Mouse (Mus musculus): ENCODE data around the gene Kcnh2.

The Kcnh2 gene

DNA sequence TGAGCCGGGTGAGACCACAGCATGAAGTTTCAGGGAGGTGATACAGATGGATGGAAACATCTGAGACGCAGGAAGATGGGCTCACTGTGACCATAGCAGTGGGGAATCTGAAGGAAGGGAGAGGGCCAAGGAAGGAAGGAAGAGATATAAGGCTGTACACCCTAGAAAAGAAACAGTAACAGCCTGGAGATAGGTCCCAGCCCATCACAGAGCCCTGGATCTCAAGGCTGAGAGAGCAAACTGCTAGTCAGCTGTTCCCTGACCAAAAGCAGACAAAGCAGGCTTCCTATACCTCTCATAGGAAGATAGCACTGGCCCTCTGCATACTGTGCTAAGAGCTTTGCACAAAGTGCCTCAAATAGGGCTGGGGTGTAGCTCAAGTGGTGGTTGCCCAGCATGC lies 27.3 kb upstream of the Kcnh2 start:
- no peak for DNase-seq (ENCODE audit: low spot score)

DNA sequence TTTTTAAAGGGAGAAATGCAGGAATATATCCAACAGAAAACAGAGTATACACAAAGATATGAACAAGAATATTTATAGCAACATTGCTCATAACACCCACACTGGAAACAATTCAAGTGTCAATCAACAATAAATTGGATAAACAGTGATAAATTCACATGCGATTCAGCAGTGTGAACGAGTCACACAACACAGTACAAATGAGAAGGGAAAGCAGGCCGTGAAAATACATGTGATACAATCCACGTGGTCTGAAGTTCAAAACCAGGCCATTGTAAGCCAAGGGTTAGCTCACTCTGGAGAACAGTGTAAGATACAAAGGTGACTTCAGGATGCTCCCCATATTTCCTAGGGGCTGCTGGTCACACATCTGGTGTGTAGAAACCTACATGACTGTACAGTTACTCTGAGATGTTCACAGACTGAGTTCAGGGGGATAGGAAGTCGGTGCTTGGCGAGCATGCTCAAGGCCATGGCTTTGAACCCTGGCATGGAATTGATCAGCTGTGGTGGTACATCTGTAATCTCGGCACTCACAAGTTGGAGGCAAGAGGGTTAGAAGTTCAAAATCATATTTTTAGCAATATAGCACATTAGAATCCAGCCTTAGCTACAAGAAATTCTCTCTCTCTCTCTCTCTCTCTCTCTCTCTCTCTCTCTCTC lies 23.4 kb upstream of the Kcnh2 start:
- DNase-seq (ENCODE audit: low spot score) = no peak

DNA sequence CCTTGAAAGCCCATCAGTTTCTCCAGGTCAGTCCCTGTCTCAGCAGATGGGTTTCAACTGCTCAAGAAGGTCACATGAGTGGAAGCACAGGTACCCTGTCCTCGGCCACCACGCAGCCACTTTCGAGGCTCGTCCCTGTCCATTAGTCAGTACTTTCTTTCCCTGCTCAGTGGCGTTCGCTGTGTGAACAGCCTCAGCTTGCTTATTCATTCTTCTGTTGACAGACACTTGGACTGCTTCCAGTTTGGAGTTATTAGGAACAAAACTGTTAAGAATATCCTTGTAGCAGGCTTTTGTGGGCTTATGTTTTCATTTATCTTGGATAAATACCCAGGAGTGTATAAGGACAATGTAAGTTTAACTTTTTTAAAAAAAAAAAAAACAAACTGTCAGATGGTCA lies 22.8 kb upstream of the Kcnh2 start:
- no peak for DNase-seq (ENCODE audit: low spot score)

DNA sequence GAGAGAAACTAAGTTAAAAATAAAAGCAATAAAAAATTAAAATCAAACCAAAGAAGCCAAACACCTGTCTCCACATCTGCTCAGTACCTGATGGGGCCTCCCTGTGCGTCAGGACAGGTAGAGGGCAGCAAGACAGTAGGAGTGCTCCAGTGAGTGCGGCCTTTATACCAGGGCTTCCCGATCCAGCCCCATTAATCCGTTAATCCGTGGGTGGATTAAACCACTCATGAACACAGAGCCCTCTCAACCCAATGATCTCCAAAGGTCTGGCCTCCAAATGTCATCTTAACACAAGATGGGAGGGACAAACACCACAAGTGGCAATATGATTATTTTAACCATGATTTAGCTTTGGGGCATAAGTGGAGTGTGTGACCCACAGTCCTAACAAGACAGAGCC lies 22.4 kb upstream of the Kcnh2 start:
- no peak for DNase-seq (ENCODE audit: low spot score)

DNA sequence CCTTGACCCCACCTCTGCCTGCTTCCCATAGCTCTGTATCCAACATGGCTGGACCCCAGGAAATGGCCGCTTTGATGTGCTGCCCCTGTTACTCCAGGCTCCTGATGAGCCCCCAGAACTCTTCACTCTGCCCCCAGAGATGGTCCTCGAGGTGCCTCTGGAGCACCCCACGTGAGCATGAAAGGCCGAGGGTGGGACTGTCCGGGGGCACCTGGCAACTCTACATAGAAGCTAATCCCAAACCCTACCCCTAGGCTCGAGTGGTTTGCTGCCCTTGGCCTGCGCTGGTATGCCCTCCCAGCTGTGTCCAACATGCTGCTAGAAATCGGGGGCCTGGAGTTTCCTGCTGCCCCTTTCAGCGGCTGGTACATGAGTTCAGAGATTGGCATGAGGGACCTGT lies 18.4 kb upstream of the Kcnh2 start:
- DNase-seq (ENCODE audit: low spot score) = no peak

DNA sequence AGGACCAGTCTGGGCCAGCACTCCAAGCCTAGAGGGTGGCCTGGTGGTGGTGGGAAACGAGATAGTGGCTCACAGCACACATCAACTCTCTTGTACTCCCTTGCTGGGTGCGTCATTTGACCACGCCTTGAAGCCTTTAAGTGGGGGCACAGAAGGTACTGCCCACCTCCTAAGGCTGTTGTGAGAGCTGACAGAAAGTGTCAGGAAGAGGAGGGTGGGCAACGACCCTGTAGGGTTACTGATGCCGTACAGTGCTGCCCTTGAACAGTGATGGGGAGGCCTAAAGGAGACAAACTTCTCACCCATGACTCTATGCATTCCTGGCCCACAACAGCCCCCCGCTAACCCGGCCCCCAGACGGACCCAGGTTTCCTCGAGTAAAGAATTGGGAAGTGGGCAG lies 15.0 kb upstream of the Kcnh2 start:
- DNase-seq (ENCODE audit: low spot score) = no peak

DNA sequence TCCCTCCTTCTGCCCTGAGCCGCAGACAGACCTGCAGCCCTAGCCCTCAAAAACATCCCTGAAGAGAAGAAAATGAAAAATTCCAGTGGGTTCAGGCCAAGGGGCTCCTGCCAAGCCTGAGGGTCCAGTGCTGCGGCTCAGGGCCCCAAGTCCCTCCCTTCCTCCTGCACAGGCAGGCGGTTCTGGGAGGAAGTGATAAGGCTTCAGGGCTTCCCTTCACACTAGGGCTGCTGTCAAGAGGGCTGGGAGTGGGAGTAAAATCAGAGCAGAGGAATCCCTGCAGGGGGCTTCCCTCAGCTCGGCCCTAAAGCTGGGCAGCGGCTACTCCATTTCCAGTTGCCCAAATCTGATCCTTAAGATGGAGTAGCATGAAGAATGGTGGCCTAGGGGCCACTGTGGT lies 14.1 kb upstream of the Kcnh2 start:
- no peak for DNase-seq (ENCODE audit: low spot score)

DNA sequence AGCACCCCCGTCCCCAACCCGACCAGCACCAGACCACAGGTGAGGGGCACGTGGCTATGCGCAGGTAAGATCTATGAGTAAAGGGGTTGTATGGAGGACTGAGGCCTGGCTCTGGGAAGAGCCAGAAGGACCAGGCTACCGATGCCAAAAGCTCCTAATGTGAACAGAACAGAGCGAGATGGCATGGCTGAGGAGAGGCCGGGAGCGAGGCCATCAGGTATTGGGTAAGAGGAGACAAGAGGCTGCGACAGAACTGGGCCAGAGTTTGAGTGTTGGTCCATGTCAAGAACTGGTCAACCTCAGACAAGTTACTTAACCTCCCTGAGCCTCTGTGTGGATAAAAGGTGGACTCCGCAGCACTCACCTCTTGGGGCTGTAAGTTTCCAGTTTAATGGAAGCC lies 13.6 kb upstream of the Kcnh2 start:
- DNase-seq (ENCODE audit: low spot score) = no peak

DNA sequence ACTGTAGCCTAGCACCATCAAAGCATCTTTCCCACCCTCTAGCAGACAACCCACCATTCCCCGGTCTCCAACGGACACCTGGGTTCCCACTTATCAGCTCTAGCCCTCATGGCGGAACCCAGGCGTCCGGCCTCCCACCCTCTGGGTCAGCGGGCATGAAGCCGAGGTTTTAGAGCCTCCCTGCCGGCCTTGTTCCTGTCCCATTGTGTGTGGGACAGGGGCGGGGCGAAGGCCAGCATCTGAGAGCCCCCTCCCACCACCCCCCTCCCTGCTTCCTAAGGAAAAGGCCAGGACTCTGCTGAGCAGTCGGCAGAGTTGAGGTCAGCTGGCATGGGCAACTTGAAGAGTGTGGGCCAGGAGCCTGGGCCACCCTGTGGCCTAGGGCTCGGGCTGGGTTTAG lies 13.1 kb upstream of the Kcnh2 start, which contains the start of gene Nos3:
TSS of gene Nos3 (plus strand) at position 303 of the 400 bp plus-strand sequence.
- DNase-seq (ENCODE audit: low spot score) = no peak

DNA sequence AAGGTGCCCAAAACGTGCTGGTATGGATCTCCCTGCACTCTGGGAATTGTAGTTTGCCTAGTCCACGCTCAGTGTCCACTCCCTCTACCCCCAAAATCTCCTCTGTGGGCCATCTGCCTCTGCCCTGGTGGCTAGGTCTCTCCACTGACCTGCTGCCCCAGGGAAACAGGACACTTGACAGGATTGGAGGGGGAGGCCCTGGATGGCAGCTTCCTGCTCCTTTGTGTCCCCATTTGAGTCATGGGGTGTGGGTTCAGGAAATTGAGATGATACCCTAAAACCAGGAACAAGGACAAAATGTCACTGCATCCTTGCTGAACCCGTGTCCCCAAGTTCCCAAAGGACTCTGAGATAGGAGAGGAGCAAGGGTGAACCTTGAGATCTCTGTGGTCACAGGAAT lies 12.7 kb upstream of the Kcnh2 start:
- DNase-seq (ENCODE audit: low spot score) = no peak

DNA sequence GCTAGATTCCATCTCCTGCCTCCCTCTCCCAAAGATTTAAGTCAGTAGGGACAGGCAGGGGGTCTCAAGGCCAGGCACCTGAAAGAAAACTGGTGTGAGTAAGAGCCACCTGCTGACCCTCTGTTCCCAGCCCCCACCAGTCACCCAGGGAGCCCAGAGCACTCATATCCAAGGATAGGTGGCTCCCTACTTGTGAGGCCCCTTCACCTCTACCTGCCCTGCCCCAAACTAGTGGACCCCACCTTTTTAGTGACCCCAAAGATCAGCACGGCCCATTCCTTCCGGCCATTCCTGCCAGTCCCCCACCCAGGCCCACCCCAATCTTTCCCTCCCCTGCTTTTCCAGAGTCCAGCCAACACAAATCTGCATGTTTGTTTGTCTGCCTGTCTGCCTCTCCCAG lies 12.1 kb upstream of the Kcnh2 start:
- no peak for DNase-seq (ENCODE audit: low spot score)

DNA sequence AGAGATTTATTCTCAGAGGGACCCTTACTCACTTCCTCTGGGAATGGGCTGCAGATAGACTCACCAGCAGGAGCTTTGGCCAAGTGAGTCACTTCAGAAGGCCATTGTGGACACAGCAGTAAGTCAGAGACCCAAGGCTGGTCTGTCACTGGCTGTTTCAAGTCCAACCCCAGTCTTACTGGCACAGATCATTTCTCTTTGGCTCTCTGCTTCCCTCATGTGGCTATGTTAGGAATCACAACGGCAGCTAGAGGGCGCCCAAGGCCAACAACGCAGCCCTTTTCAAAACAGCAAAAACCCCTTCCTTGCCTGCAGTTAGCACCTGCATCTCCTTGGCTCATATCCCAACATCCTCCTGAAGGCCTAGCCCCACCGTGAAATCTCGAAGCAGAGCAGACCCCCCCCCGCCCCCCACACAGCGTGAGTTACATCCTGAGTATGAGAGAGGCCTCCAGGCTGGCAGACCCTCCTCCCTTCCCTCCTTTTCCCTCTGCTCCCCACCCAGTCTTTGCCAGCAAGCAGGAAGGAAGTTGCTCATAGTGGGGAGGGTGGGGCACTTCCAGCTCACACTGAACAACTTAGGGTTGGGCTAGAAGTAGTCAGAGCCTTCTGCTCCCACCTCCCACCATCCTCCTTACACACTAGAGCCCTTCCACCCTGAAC lies 9.5 kb upstream of the Kcnh2 start:
- peak; percentile 55 for DNase-seq (ENCODE audit: low spot score)

DNA sequence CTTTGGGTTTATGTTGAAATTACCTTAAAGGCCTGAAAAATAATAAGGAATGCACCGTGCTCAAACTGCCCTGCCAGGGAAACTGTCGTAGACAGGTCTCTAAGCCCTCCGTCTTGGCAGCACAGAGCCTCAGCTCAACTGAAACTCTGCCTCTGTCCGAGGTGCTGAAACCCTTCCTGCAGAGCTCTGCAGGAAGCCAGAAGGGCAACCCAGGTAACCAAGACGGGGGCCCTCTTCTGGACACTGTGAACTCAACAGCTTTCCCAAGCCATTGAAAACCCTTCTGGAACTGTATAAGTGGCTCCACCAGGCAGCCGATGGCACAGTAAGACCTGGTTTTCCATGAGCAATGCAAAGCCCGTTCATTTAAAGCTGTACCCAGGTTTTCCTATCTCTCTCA lies 6.1 kb upstream of the Kcnh2 start:
- peak; percentile 42 for DNase-seq (ENCODE audit: low spot score)

DNA sequence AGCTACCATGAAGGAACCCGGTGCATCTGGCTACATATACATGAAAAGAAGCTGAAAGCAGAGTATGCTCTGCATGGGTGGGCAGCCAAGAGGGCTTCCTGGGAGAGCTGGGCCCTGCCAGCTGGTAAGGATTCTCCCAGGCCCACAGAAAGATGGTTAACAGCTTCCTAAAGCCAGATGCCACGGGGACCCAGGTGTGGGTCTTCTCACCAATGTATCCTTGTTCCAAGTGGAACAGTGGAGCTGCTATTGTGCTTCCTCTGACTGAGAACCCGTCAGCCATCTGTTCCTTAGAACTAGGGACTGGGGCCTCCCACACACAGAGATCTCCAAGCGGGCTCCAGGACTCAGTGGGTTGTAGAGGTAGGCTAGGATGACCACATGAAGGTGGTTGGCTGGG lies 5.4 kb upstream of the Kcnh2 start:
- no peak for DNase-seq (ENCODE audit: low spot score)

DNA sequence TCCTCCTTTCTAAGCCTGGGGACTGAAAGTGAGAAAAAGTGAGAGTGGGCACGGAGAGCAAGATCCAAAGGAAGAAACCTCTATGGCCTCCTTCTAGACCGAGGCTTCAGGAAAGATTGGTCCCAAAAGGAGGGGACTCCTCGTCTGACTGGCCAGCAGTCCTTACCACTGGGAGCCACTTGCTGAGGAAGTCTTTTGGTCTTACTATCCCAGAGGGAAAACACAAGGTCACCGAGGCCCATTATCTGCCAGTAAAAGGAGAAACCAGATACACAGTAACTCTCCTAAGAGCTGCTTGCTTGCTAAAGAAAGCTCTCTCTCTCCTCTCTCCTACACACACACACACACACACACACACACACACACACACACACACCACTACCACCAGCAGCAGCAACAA lies 1.9 kb upstream of the Kcnh2 start:
- DNase-seq (ENCODE audit: low spot score) = no peak

DNA sequence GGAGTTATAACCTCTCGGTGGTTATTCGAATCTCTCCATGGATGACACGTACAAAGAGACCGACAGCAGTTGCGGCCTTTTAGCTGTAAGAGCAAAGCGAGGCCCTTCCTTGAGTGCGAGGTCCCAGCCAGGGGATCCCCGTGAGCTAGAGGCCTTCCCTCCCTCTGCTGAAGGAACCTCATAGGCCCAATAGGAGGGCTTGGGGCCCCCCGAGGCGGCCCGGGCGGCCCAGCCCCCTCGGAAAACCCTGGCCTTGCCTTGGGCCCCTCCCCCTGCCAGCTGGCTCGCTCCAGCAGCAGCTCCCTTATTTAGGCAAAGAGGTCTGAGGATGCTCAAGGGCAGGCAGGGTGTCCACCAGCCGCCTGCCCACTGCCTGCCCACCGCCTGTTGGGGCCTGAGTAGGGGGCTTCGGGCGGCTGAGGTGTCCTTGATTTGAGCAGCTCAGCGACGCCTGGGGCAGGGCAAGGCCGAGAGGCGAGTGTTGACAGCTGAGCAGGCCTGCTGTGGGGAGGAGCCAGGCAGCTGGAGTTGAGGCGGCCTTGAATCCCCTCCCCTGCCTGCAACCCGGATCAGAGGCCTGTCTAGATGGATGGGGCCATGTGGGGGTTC lies 951 bp upstream of the Kcnh2 start:
- DNase-seq (ENCODE audit: low spot score) = no peak

DNA sequence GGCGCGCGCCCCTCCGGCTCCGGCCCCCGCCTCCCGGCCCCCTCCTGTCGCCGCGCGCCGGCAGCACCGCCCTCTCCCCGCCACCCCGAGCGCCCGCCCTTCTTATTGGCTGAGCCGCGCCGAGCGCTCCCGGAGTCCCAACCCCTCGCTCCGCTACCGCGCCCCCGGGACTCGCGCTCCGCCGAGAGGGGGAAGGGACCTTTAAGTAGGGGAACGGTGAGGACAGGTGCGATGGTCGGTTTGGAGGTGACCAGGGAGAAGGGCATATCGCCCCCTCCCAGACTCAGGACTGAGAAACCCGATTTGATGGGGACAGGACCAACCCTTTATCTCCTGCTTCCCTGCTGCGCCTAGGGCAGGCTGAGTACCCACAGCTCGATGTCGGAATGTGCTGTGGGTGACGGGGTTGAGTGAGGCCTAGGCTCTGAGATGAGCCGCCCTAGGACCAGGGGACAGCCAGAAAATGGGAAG lies 332 bp upstream of the Kcnh2 start:
- DNase-seq (ENCODE audit: low spot score) = no peak

DNA sequence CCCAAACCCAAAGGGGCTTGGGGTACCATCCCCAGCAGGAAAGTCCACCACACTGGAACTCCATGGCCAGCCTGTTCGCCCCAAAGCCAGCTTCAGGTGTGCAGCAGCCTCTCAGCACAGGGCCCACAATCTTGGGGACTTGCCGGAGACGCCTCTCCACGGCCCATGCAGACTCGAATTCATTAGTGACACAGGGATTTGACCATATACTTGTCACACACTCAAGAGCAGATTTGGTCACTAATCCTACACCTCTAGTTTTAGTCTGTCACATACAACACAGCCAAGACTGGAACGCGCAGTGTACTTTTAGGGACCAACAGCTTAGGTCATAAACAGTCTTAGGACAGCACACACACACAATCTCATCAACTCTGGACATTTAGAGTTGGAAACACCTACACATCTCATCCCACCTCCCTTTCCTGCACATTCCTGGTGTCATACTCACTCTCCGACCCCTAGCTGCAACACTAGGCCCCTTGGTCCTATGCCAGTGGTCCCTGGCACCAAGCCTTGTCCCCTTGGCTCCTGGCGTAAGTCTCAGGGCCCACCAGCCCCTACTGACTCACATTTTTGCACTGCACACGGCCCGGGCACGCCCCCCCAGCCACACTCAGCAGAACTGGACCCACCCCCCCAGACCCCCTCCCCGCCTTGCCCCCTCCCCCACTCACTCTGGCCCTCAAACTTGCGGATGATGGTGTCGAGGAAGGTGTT lies 713 bp downstream of the Kcnh2 start:
- no peak for DNase-seq (ENCODE audit: low spot score)

DNA sequence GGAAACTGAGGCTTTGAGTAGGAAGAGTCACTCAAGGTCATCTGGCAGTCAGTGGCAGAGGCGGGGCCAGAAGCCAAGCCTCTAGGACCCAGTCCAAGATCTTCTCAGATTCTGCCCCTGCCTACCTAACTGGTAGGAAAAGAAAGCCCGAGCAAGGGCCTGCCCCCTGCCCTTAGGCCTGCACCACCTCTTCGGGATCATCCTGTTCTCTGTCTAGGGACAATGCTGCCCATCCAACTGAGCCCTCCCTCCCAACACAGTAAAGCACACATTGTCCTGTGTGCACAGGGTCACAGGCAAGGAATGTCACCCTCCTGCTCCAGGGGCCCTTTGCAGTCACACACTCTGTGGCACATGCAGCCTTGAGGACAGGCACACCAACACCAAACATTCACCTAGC lies 1.3 kb downstream of the Kcnh2 start:
- no peak for DNase-seq (ENCODE audit: low spot score)

DNA sequence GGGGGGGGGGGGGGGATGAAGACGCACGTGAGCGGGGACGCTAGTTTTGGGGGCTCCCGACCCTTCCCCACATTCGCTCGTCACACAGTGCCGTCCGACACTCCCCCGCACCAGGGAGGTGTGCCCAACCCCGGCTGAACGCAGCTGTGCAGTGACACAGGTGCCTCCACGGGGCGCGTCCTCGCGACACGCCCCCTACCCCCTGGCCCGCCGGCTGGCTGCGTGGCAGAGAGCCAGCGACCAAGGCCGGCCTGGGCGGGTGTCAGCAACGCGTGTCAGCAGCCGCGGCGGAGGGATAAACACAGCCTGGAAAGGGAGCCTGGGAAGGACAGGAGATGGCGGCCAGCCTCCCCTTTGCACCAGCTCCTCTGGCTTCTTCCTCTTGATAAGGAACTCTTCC lies 2.9 kb downstream of the Kcnh2 start:
- no peak for DNase-seq (ENCODE audit: low spot score)

DNA sequence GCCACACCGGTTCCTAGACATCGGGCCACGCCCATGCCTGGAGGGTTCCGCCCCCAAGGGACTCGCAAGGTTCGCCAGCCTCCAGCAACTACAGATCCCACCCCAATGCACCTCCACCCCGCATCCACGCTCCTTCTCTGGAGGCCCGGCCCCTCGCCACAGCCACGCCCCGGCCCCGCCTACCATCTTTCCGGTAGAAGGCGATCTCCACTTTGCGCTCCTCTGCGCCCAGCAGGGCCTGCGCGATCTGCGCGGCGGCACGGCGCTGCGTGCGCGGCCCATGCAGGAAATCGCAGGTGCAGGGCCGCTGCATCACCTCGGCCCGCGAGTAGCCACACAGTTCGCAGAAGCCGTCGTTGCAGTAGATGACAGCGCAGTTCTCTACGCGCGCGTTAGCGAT lies 3.3 kb downstream of the Kcnh2 start:
- peak; percentile 17 for DNase-seq (ENCODE audit: low spot score)

DNA sequence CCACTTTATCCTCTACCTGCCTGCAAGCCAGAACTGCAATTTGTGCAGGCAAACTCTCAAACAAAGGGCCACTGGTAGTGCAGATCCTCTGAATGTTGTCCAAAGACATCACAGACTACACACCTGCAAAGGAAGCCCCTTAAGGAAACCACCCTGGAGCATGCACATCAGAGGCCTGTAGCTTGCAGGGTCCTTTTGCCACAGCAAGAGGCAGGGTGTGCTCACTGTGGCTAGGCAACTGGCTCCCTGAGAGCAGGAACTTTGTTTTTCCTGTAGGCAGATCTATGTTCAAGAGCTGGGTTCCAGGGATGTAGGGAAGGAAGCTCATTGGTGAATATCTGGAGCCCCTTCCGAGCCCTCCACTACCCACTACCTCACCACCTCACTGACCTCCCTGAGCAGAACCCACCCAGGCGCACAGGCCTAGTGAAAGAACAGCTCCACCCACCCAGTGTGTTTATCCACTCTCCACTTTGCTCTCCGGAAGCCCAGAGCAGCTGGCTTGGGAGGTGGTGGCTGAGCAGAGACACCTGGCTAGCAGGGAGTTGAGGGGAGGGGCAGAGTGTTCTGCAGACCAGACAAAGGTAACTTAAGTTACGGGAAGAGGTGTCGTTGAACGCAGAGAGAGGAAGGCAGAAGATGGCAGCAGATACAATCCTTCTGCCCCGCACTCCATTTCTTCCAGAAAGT lies 4.1 kb downstream of the Kcnh2 start:
- DNase-seq (ENCODE audit: low spot score) = no peak
